Mouse (Mus musculus): ENCODE results near the gene Qsox2. TPM values are rescaled to one million over a fixed set of nuclear protein-coding genes. Genes with fewer than 3 reads are reported as not detected.

The Qsox2 gene
- polyA plus RNA-seq, 1 experiment from 2014 or later = 24.1 TPM

Other genes starting within 250 kb of the Qsox2 start
- 72.6 and 81.4 TPM in 2 replicates for gene Ubac1, start 215.8 kb downstream of the Qsox2 start, polyA plus RNA-seq (2015; fragmentation: Nextera tagmentation; extraction: Ambion mirVana)
- gene Nacc2, start 114.3 kb downstream of the Qsox2 start, polyA plus RNA-seq (2015; fragmentation: Nextera tagmentation; extraction: Ambion mirVana) = 16.8 and 18.8 TPM in 2 replicates
- not detected in 2 replicates for gene Lhx3, start 29.2 kb downstream of the Qsox2 start, polyA plus RNA-seq (2015; fragmentation: Nextera tagmentation; extraction: Ambion mirVana)
- 0.58 and 0.82 TPM in 2 replicates for gene Ccdc187, start 57.0 kb upstream of the Qsox2 start, polyA plus RNA-seq (2015; fragmentation: Nextera tagmentation; extraction: Ambion mirVana)
- 28.8 and 33.0 TPM in 2 replicates for gene Gpsm1, start 78.0 kb upstream of the Qsox2 start, polyA plus RNA-seq (2015; fragmentation: Nextera tagmentation; extraction: Ambion mirVana)
- 20.5 and 23.8 TPM in 2 replicates for gene Dnlz, start 114.6 kb upstream of the Qsox2 start, polyA plus RNA-seq (2015; fragmentation: Nextera tagmentation; extraction: Ambion mirVana)
- 1.1 and 1.5 TPM in 2 replicates for gene Card9, start 123.4 kb upstream of the Qsox2 start, polyA plus RNA-seq (2015; fragmentation: Nextera tagmentation; extraction: Ambion mirVana)
- gene Snapc4, start 143.1 kb upstream of the Qsox2 start, polyA plus RNA-seq (2015; fragmentation: Nextera tagmentation; extraction: Ambion mirVana) = 25.8 and 26.1 TPM in 2 replicates
- 98.7 and 105 TPM in 2 replicates for gene Entr1, start 151.8 kb upstream of the Qsox2 start, polyA plus RNA-seq (2015; fragmentation: Nextera tagmentation; extraction: Ambion mirVana)
- 97.0 and 104 TPM in 2 replicates for gene Pmpca, start 151.8 kb upstream of the Qsox2 start, polyA plus RNA-seq (2015; fragmentation: Nextera tagmentation; extraction: Ambion mirVana)
- gene Inpp5e, start 171.7 kb upstream of the Qsox2 start, polyA plus RNA-seq (2015; fragmentation: Nextera tagmentation; extraction: Ambion mirVana) = 15.2 and 15.9 TPM in 2 replicates
- gene Sec16a, start 207.7 kb upstream of the Qsox2 start, polyA plus RNA-seq (2015; fragmentation: Nextera tagmentation; extraction: Ambion mirVana) = 28.2 and 31.5 TPM in 2 replicates